Mouse (Mus musculus): ENCODE measurements around the gene Acot8. TPM values are rescaled to one million over a fixed set of nuclear protein-coding genes. Genes with fewer than 3 reads are reported as not detected.

Acot8 gene
- total RNA-seq, 2 experiments from 2014 or later: 13.1 to 13.5 TPM

- no peak for DNase-seq
Measured at GRCm38 (mm10) chr2:164779481-164780086, 25.1 kb downstream of the Acot8 start, which contains the start of gene Tnnc2. Gene Tnnc2 (minus strand): TSS chr2:164779967.

DNA sequence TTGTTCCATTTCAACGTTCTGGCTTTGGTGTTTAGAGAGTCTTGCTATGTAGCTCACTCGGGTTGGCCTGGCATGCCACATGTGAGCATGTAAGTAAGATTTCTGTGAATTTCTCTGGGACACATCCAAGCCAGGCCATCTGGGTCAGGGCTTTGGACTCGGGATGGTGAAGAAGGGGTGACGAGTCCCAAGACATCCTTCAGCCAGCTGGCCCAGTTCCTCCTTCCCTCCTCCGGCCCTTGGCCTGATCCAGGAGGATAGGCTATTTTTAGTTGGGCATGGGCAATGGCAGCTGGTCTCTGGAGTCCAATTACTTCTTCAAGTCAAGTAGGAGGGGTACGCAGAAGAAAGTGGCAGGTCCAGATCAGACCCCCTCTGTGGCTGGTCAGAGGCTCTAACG, 25.9 kb downstream of the Acot8 start:
- no peak for DNase-seq

GRCm38 (mm10) chr2:164778015-164778287, 26.7 kb downstream of the Acot8 start:
- DNase-seq: no peak

DNA sequence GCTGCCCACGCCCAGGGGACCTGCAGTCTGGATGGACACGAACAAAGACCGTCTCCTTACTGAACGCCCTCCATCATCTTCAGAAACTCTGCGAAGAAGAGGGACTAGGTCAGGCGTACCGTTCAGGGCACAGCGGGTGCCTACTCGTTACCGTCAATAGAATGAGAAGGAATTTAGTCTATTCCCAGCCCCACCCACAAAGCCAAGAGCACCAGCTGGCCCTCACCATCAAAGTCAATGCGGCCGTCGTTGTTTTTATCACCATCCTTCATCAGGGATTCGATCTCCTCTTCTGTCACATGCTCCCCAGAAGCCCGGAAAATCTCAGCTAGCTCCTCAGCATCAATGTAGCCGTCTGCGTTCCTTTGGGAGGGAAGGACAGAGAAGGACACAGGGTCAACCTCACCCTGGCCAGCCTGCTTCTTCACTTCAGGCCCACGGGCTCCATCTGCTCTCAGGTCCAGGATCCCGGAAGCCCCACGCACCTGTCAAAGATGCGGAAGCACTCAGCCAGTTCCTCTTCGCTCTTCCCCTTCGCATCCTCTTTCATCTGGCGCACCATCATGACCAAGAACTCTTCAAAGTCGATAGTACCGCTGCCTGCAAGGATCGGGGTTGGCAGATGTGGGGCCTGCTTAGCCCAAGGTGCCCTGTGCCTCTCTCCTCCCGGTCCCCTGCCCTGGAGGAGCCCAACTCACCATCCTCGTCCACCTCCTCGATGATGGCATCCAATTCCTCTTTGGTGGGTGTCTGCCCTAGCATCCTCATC, 27.3 kb downstream of the Acot8 start:
- DNase-seq: no peak

DNA sequence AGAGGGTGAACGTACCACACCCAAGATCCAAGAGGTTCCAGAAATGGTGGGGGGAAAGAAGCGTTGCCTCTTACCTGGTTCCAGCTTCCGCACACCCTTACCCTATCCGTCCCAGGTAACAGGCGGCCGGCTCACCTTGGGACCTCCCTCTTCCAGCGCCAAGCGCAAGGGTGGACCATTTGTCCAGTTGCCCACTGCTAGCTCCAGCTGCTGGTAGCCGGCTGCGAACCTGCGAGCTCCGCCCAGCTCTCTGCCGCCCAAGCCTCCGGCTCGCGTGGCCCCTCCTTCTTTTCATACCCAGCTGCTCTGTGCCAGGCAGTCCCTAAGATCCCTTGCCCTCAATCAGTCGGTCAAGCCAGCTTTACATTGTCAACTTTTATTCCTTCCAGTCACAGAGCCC, 27.9 kb downstream of the Acot8 start:
- no peak for DNase-seq

GRCm38 (mm10) chr2:164776130-164776529, 28.6 kb downstream of the Acot8 start:
- no peak for DNase-seq

DNA sequence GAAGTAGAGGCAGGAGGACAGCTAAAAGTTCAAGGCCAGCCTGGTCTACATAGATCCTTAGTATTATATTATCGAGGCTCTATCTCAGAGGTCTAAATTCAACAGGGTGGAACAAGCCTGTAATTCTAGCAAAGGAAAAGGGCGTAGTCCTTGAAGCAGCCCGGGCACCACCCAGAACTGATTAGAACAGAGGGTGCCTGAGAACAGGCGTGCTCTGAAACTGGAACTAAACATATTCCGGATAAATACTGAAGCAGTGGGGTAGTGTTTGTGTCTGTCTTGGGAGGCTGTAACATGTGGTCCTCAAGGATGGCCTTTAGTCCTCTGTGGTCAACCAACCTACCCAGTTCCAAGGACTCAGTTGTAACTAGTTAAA, 30.7 kb downstream of the Acot8 start:
- DNase-seq: no peak

- DNase-seq: no peak
Measured at GRCm38 (mm10) chr2:164773229-164773988, 31.3 kb downstream of the Acot8 start.

DNA sequence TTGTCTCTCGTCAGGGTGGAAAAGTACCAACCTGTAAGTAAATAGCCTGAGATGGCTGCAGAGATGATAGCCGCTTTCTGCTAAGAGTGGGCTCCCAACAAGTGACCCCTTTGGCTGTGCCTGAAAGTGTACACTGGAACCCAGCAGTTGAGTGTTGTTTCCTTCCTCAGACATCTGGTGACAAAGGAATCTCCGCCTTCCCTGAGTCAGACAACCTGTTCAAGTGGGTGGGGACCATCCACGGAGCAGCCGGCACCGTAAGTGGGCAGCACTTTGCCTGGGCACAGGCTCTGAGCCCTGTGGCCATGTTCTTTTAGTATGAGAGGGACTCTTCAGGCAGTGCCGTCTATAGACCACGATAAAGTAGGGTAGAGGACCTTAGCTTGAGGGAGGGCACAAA, 33.6 kb downstream of the Acot8 start:
- no peak for DNase-seq

- no peak for DNase-seq
Measured at GRCm38 (mm10) chr2:164770279-164770678, 34.4 kb downstream of the Acot8 start.

DNA sequence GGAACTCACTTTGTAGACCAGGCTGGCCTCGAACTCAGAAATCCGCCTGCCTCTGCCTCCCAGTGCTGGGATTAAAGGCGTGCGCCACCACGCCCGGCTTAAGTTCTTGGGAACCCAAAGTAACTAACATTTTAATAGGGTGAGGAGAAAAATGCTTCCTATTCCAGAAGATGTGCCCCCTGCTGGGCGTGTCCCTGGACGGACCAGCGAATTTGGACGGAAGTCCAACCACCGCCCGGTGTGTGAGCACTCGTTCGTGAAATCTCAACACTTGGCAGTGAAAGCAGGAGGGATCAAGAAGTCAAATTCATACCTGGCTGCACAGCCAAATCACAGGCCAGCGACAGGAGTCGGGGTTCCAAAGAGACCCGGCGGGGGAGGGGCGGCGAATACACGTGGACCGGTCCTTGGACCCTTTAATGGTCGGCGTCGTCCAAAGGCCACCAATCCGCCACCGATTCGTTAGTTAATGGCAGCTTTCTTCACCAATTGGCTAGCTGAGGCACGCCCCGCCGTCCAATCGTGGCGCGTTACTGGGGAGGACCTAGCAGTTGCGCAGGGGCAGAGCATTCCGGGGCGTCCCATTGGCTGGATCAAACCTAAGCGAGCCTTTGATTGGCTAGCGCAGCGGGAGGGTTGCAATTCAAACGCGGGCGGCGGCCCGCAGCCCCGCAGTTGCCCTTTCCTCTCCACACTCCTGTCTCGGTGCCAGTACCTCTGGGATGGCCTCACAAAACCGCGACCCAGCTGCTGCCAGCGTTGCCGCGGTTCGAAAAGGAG, 35.2 kb downstream of the Acot8 start, which contains the start of gene Ube2c:
TSS of gene Ube2c (plus strand) at position 641 of the 780 bp plus-strand sequence.
- peak; percentile 98 for DNase-seq

- DNase-seq: peak; percentile 47
Measured at GRCm38 (mm10) chr2:164767812-164768540, 36.7 kb downstream of the Acot8 start.

DNA sequence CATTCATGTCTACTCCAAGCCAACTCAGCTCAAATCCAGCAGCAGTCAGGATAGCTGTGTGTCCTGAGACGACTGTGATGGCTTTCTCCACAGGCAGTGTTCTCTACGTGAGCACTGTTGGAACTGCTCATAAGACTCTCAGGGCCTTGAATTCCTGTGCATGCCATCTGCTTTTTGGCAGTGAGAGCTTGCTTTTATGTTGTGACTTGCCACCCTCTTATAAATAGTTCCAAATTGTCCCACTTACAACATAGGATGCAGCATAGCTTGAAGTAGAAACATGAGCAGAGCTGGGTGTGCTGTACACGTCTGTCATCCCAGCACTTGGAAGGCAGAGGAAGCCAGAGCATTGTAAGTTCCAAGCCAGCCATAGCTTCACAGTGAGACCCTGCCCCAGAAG, 38.8 kb downstream of the Acot8 start:
- no peak for DNase-seq

- no peak for DNase-seq
Measured at GRCm38 (mm10) chr2:164762593-164762992, 42.1 kb downstream of the Acot8 start.

DNA sequence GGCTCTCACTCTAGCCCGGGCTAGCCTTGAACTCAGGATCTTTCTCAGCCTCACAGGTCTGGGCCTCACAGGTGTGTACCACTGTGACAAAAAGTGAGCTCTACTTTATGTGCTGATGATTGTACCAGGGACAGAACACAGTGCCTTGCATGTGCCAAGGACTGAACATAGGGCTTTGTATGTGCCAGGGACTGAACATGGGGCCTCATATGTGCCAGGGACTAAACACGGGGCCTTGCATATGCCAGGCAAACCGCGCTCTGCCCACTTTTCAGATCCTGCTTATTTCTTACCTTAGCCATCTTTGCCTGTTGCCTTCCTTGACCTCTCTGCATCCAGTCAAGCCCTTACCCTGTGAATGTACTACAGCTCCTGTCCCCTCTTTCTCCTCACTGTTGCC, 42.7 kb downstream of the Acot8 start:
- DNase-seq: no peak

GRCm38 (mm10) chr2:164761502-164761901, 43.2 kb downstream of the Acot8 start:
- DNase-seq: no peak

- no peak for DNase-seq
Measured at GRCm38 (mm10) chr2:164760059-164760833, 44.4 kb downstream of the Acot8 start.

- no peak for DNase-seq
Measured at GRCm38 (mm10) chr2:164758692-164759091, 46.0 kb downstream of the Acot8 start.

DNA sequence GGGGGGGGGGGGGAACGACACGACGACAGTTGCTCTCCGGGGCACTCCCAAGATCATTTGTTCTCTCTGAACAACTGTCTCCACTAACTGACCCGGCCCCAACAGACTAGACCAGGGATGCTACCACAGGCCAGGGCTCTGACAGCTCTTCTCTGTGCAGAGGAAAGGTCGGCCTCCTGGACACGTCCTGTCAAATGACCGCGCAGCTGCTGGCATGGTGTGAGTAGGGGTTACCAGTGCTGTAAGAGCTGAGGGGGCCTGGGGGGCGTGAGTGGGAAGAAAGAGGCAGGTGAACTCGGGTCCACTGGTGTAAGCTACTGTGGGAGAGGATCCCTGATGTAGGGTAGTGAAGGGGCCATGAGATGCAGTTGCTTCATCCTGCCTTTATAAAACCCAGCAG, 46.8 kb downstream of the Acot8 start:
- no peak for DNase-seq

DNA sequence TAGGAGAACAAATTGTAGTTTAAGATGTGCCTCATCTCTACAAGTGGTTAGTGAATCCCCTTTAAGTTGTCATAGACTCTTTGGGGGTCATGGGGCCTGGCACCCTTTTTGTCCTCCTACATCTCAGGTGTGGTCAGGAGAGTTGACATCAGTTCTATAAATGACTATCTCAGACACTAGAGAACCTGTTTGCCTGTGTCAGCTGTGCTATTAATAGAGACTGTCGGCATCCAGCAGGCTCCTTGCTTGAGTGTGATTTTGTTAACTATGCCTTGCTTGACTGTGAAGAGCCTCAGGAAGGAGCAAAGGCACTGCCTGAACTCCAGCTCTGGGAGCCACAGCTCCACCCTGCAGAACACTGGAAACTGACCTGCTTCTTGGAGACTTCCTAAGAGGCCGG, 49.9 kb downstream of the Acot8 start:
- peak; percentile 29 for DNase-seq

GRCm38 (mm10) chr2:164754105-164754504, 50.6 kb downstream of the Acot8 start:
- no peak for DNase-seq
